ENCODE assay signal across 8 mouse cellular contexts in the genomic region with DNA sequence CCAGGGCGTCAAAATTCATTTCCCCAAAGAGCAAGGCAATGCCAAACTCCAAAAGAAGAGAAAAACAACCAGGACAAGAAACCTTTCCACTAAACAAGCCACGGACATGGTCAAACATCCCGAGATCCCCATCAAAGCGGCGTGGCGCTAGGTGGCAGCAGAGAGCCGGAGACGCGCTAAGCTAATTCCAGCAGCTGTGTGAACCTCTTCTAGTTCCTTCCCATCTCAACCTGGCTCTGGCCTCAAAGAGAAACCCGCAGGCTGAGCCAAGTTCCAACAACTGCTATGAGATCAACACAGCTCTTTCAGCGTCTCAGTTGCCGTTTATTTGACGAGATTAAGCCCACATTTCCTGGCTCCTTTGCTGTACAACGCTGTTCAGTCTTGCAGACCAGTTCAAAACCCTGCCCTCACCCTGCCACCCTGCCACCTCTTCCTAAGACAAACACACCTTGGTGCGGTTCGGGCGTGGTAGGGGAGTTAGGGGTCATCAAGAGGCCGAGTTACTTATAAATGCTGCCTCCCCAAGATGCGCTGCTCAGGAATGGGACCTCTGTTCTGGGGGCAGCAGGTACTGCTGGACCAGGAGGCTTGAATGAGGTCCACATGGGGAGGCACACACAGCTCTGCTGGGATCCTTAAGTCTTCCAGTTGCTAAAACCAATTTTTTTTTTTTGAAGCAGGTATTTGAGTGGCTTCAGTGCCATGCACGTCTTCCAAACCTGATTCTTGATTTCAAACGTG. TPM values are rescaled to one million over a fixed set of nuclear protein-coding genes. Genes with fewer than 3 reads are reported as not detected.
A peak's percentile ranks its signal among the peaks of the same experiment; 100 is the strongest.
DNase-seq lines count a peak whose midpoint lies in the region; TF ChIP-seq lines count a peak whose summit lies in the region.

No protein-coding gene starts in this region.

- no peak overlapping the region for H3K4me3 ChIP-seq in embryonic facial prominence, embryonic 10.5 days
- no peak overlapping the region for H3K4me3 ChIP-seq in lung, adult 2 months (replicated peaks; ENCODE audit: extremely low read depth, low read depth, low read length)

- H3K9me3 ChIP-seq in embryonic facial prominence, embryonic 10.5 days = no peaks in the 10 kb centered on the region

- peaks cover 5% of the 10 kb centered on the region; the same call in 1 of the 2 replicates for H3K4me1 ChIP-seq in embryonic facial prominence, embryonic 10.5 days
- no peaks in the 10 kb centered on the region for H3K4me1 ChIP-seq in lung, adult 2 months (ENCODE audit: control insufficient read depth, insufficient read depth, low read length)

- peak; percentile 76 for DNase-seq in CD4-positive, CD25-positive, alpha-beta regulatory T cell, adult 2 months (ENCODE audit: low read depth, low spot score)
- peak; percentile 91 for DNase-seq in adrenal gland, postnatal 10 days
- peak; percentile 85 for DNase-seq in embryonic facial prominence, embryonic 10.5 days (ENCODE audit: low spot score)
- DNase-seq in heart, adult 8-10 months (ENCODE audit: low spot score) = peak; percentile 65
- DNase-seq in large intestine, adult 2 months (ENCODE audit: low read depth, low spot score) = peak; percentile 53
- peak; percentile 77 for DNase-seq in lung, adult 2 months
- peak; percentile 71 for DNase-seq in ovary, postnatal 10 days (ENCODE audit: low spot score)
- peak; percentile 24 to 40 for DNase-seq in thymus, adult 18-20 months

- peak; percentile 95 for TF ChIP-seq CTCF in lung, adult 2 months (IDR thresholded peaks at IDR 0.05; ENCODE audit: insufficient read depth, low read length)

- TF ChIP-seq POLR2A in lung, adult 2 months (IDR thresholded peaks at IDR 0.05; ENCODE audit: borderline replicate concordance, extremely low read depth, low read depth, low read length) = no peak

- H3K27ac ChIP-seq in embryonic facial prominence, embryonic 10.5 days (replicated peaks) = no peak overlapping the region

- WGBS in embryonic facial prominence, embryonic 10.5 days = 26% methylated on average over 21 of the region's 21 CpGs
- WGBS in large intestine, adult 2 months = 9% methylated on average over 21 of the region's 21 CpGs
- 16% methylated on average over 21 of the region's 21 CpGs for WGBS in lung, adult 2 months

- no peaks in the 10 kb centered on the region for H3K36me3 ChIP-seq in embryonic facial prominence, embryonic 10.5 days (replicated peaks)

- H3K27me3 ChIP-seq in embryonic facial prominence, embryonic 10.5 days (replicated peaks; ENCODE audit: low read depth, poor library complexity, severe bottlenecking) = peaks cover 9% of the 10 kb centered on the region; the same call in 1 of the 2 replicates

RNA-seq across cellular contexts. Expression of a gene that starts 18.5 kb away (rescaled TPM):
- total RNA-seq in adrenal gland, postnatal 10 days (2021) = 1 to 10 TPM; 1.8 to 2.6 TPM
- 7.1 and 9.7 TPM in 2 replicates for polyA plus RNA-seq in embryonic facial prominence, embryonic 10.5 days (2016; fragmentation: Nextera tagmentation; extraction: Ambion mirVana)
- 1 to 10 TPM; 1.1 to 3.1 (median 1.3) TPM for total RNA-seq in heart, adult 8-10 months (2022)
- 0.88 and 0.92 TPM in 2 replicates for polyA plus RNA-seq in large intestine, adult 2 months (2012; rRNA removed)
- 0.23 and 0.32 TPM in 2 replicates for polyA plus RNA-seq in lung, adult 2 months (2012; rRNA removed)

Comparison
In these comparisons a context has a peak if more than half of its experiments do, and no peak if none do; other contexts are left out.
1. DNase-seq: peak in every context shown above with its lines; median percentile 91 in adrenal gland, postnatal 10 days; 85 in embryonic facial prominence, embryonic 10.5 days; 77 in lung, adult 2 months; 76 in CD4-positive, CD25-positive, alpha-beta regulatory T cell, adult 2 months; 71 in ovary, postnatal 10 days; 65 in heart, adult 8-10 months; 53 in large intestine, adult 2 months; 32 in thymus, adult 18-20 months.